Mouse (Mus musculus) naive thymus-derived CD4-positive, alpha-beta T cell, adult 5 months (primary cell): ENCODE data around the gene Mad2l1. TPM values are rescaled to one million over a fixed set of nuclear protein-coding genes. Genes with fewer than 3 reads are reported as not detected.

Source experiments
- polyA plus RNA-seq: library from polyadenylated mRNA; unstranded; fragments of 100-300 nt; shearing (Covaris generic); gene quantifications from one replicate; pipeline ENCODE4 v1.2.1, GENCODE M21; 2017

Gene Mad2l1
- polyA plus RNA-seq, result 14.4 TPM

DNA sequence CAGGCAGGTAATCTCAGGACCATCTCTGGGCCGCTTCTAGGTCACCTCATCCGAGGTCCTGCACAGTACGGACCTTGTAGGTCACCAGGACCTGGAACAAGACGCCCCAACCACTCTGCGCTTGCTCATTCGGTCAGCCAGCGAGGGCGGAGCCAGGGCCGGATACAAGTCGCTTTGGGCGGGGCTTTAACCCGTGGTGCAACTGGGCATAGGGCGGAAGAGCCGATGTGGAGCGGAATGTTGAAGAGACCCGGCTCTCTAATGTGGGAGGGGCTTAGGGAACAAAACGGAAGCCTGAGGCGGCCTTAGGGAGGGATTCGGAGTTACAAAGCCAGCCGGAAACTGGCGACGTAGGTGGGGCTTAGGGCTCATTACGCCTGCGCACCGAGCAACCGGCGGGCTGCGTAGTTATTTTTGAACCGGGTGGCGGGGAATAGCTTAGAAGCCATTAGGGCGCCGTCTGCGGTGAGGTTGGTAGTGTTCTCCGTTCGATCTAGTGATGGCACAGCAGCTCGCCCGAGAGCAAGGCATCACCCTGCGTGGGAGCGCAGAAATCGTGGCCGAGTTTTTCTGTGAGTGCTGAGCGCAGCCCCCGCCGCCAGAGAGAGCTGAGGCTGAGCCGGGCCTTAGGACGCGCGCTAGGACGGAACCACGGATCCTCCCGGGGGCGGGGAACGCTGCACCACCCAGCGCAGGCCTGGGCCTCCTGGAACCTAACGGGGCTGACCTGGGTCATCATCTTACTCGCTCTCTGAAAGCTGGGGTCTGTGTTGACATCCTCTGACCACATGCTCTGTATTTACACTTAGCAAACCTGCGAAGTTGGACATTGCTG, at the start of gene Mad2l1:
Gene Mad2l1 (plus strand): TSS at position 363 of the 835 bp plus-strand sequence.

DNA sequence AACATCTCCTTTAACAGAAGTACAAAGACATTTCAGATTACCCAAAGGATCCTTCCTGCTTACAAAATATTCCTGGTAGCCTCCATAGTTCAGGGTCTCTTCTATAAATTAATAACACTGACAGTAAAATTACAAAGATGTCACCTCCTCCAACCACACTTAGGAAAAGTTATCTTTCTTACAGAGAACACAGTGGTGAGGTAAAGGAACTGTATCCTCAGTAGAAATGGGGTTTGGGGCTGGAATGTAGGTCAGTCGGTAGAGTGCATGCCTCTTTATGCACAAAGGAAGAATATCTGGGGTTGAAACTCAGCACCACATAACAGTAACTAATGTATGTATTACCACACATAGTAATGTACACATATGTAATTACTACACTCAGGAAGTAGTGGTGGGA, 24.8 kb downstream of the Mad2l1 start, which contains the start of gene Vmn1r32:
Gene Vmn1r32 (minus strand): TSS at position 101 of the 400 bp plus-strand sequence.

Other genes starting within 250 kb of the Mad2l1 start
- not detected for gene Vmn1r32, start 24.7 kb downstream of the Mad2l1 start, polyA plus RNA-seq
- not detected for gene Vmn1r33, start 82.9 kb downstream of the Mad2l1 start, polyA plus RNA-seq
- not detected for gene Vmn1r34, start 108.5 kb downstream of the Mad2l1 start, polyA plus RNA-seq
- not detected for gene Vmn1r35, start 150.5 kb downstream of the Mad2l1 start, polyA plus RNA-seq
- gene Vmn1r36, start 183.8 kb downstream of the Mad2l1 start, polyA plus RNA-seq, result not detected
- gene Vmn1r37, start 194.0 kb downstream of the Mad2l1 start, polyA plus RNA-seq, result not detected
- 0.10 TPM for gene Vmn1r38, start 247.2 kb downstream of the Mad2l1 start, polyA plus RNA-seq